Mouse (Mus musculus): ENCODE measurements around the gene Apol7c. TPM values are rescaled to one million over a fixed set of nuclear protein-coding genes. Genes with fewer than 3 reads are reported as not detected.
"Not testable (repeated sequence)": the region's sequence is repeated elsewhere in the genome, so short reads cannot be mapped to it uniquely, and the experiment has no call there.

Apol7c gene
- polyA plus RNA-seq, 1 experiment from 2014 or later, result not detected

GRCm38 (mm10) chr15:77476693-77477092 is 56.4 kb downstream of the Apol7c start, which contains the start of gene Apol10a:
Gene Apol10a, plus strand, starts transcription at chr15:77477047.
- not testable (repeated sequence) for H3K27ac ChIP-seq; H3K36me3 ChIP-seq; ATAC-seq (ENCODE audit: insufficient number of reproducible peaks, low FRiP score, low TSS enrichment, low read depth); H3K27me3 ChIP-seq; H3K9me3 ChIP-seq; H3K9ac ChIP-seq; H3K4me3 ChIP-seq; H3K4me2 ChIP-seq; H3K4me1 ChIP-seq
- WGBS, result 80% methylated on average over 2 of the region's 2 CpGs

Other genes starting within 250 kb of the Apol7c start
- gene Rbfox2, start 226.3 kb downstream of the Apol7c start, polyA plus RNA-seq (2015; fragmentation: Nextera tagmentation; extraction: Ambion mirVana), result 73.2 and 76.6 TPM in 2 replicates
- 0.51 and 0.65 TPM in 2 replicates for gene Apol7a, start 134.2 kb downstream of the Apol7c start, polyA plus RNA-seq (2015; fragmentation: Nextera tagmentation; extraction: Ambion mirVana)
- gene Apol9a, start 122.2 kb downstream of the Apol7c start, polyA plus RNA-seq (2015; fragmentation: Nextera tagmentation; extraction: Ambion mirVana), result 0.14 TPM in 1 of 2 replicates, not detected in the other
- gene Apol7b, start 85.8 kb downstream of the Apol7c start, polyA plus RNA-seq (2015; fragmentation: Nextera tagmentation; extraction: Ambion mirVana), result 0.09 TPM in 1 of 2 replicates, not detected in the other
- not detected in 2 replicates for gene Apol10a, start 56.3 kb downstream of the Apol7c start, polyA plus RNA-seq (2015; fragmentation: Nextera tagmentation; extraction: Ambion mirVana)
- not detected in 2 replicates for gene Apol11a, start 25.0 kb downstream of the Apol7c start, polyA plus RNA-seq (2015; fragmentation: Nextera tagmentation; extraction: Ambion mirVana)
- gene 1700025B11Rik, start 28.6 kb upstream of the Apol7c start, polyA plus RNA-seq (2015; fragmentation: Nextera tagmentation; extraction: Ambion mirVana), result not detected in 2 replicates
- 0.12 TPM in 2 replicates for gene Apol10b, start 62.8 kb upstream of the Apol7c start, polyA plus RNA-seq (2015; fragmentation: Nextera tagmentation; extraction: Ambion mirVana)
- gene Gm36245, start 65.9 kb upstream of the Apol7c start, polyA plus RNA-seq (2015; fragmentation: Nextera tagmentation; extraction: Ambion mirVana), result not detected in 2 replicates
- gene Apol11b, start 110.0 kb upstream of the Apol7c start, polyA plus RNA-seq (2015; fragmentation: Nextera tagmentation; extraction: Ambion mirVana), result 0.19 TPM in 1 of 2 replicates, not detected in the other
- gene Apol7e, start 165.5 kb upstream of the Apol7c start, polyA plus RNA-seq (2015; fragmentation: Nextera tagmentation; extraction: Ambion mirVana), result 0.09 and 0.13 TPM in 2 replicates
- gene Apol9b, start 195.7 kb upstream of the Apol7c start, polyA plus RNA-seq (2015; fragmentation: Nextera tagmentation; extraction: Ambion mirVana), result 0.12 and 0.22 TPM in 2 replicates
- gene Apol8, start 223.7 kb upstream of the Apol7c start, polyA plus RNA-seq (2015; fragmentation: Nextera tagmentation; extraction: Ambion mirVana), result 0.14 and 0.15 TPM in 2 replicates